Mouse (Mus musculus) mesoderm, embryonic 11.5 days (tissue): ENCODE results near the gene Slc2a3.
"Not testable (repeated sequence)": the region's sequence is repeated elsewhere in the genome, so short reads cannot be mapped to it uniquely, and the experiment has no call there.

ENCODE experiments used
- DNase-seq: peaks from one replicate; pipeline ENCODE4 v3.0.0-alpha.2; 2012; ENCODE audit warnings: low read depth, low spot score

Gene Slc2a3

GRCm38 (mm10) chr6:122711455-122711854, 90.0 kb downstream of the Slc2a3 start:
- DNase-seq, result no peak

GRCm38 (mm10) chr6:122708826-122709225, 92.6 kb downstream of the Slc2a3 start:
- no peak for DNase-seq

- DNase-seq, result no peak
Observed at GRCm38 (mm10) chr6:122707036-122707800, 94.2 kb downstream of the Slc2a3 start, which contains the start of gene Nanog. TSS of gene Nanog (plus strand) at chr6:122707489.

GRCm38 (mm10) chr6:122706337-122706840, 95.1 kb downstream of the Slc2a3 start:
- DNase-seq, result no peak

- DNase-seq, result no peak
Observed at GRCm38 (mm10) chr6:122703706-122704105, 97.7 kb downstream of the Slc2a3 start.

GRCm38 (mm10) chr6:122703251-122703650, 98.2 kb downstream of the Slc2a3 start:
- no peak for DNase-seq

- peak; percentile 62 for DNase-seq
Observed at GRCm38 (mm10) chr6:122702480-122703124, 98.8 kb downstream of the Slc2a3 start.

GRCm38 (mm10) chr6:122701816-122702215, 99.6 kb downstream of the Slc2a3 start:
- DNase-seq, result no peak

- not testable (repeated sequence) for DNase-seq
Observed at GRCm38 (mm10) chr6:122699628-122700027, 101.8 kb downstream of the Slc2a3 start.

- no peak for DNase-seq
Observed at GRCm38 (mm10) chr6:122695398-122695797, 106.0 kb downstream of the Slc2a3 start.

- no peak for DNase-seq
Observed at GRCm38 (mm10) chr6:122690082-122690481, 111.4 kb downstream of the Slc2a3 start.

- no peak for DNase-seq
Observed at GRCm38 (mm10) chr6:122689411-122690055, 111.9 kb downstream of the Slc2a3 start.

- no peak for DNase-seq
Observed at GRCm38 (mm10) chr6:122686709-122687108, 114.7 kb downstream of the Slc2a3 start.

GRCm38 (mm10) chr6:122682646-122683045, 118.8 kb downstream of the Slc2a3 start:
- DNase-seq, result no peak
